Mouse (Mus musculus): ENCODE results near the gene Gm20777.
"Not testable (repeated sequence)": the region's sequence is repeated elsewhere in the genome, so short reads cannot be mapped to it uniquely, and the experiment has no call there.

Gene Gm20777

DNA sequence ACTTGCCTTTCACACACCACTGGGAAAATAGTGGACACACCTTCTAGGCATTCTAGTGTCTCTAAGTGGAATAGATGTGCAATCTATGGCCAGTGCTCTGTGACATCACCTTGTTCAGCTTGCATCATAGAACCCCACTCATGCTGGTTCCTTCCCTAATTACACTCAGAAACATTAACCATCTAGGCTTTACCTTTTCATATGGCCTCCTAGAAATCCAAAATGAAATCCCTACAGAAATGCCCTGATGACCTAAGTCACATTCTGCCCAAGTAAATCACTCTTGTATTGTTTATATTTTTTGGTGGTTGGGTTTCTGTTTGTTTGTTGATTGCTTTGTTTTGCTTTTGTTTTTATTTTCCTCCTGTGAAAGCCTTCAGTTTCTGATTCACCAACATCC, at the start of gene Gm20777:
Gm20777 (minus strand) TSS at position 101 of the 400 bp plus-strand sequence.
- not testable (repeated sequence) for DNase-seq

- peak; percentile 2 to 3 for DNase-seq
These were observed 42.7 kb downstream of the Gm20777 start for GRCm38 (mm10) chrY:10709551-10709950.

DNA sequence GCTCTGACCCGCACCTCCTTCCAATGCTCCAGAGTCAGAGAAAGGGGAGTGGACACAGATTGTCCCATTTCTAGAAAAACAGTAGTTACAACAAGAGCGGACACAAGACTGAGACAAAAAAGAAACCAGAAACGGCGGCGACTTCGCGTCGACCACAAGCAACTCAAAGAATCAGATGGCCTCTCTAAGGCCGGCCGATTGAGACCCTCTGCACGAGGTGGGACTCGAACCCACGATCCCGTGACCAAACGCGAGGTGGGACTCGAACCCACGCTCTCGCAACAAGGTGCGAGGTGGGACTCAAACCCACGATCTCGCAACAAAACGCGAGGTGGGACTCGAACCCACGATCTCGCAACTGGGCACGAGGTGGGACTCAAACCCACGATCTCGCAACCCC, 43.5 kb downstream of the Gm20777 start:
- DNase-seq: not testable (repeated sequence)

DNA sequence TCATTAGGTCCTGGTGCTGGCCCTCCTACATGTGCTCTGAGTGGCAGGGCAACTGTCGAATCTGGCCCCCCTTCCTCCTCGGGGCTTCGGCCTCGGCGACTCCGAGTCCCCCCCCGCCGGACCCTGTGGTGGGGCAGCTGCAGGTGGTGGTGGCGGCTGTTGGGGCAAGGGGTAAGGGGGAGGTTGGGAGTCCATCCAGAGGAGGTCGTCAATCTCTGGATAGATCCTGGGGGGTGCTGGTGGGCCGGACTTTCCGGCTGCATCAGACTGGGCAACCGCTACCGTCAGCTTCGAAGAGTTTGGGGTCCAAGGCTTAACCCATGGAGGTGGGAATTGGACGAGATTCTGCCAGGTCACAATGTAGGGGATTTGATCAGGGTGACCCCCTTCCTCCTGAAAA, 44.0 kb downstream of the Gm20777 start:
- DNase-seq: peak in 1 of 2 experiments; percentile 6

GRCm38 (mm10) chrY:10706686-10707085, 45.6 kb downstream of the Gm20777 start:
- peak in 1 of 2 experiments; percentile 1 for DNase-seq
